In the genomic region with DNA sequence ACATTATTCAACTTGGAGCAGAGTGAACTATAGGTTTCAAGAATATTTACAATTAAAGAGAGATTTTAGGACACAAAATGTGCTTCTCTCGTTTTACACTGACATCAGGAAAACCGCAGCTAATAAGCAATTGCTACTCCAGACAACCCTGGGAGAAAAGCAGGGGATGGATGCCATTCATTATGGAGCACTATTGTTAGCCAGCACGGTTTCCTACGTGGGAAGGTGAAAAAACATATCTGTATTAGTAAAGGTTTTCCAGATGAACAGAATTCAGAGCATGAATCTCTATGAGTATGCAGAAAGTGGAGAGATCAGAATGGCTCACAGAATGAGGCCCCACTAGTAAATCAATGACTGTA, we compare ENCODE assay signal across 8 mouse cellular contexts.
DNase-seq lines count a peak whose midpoint lies in the region; ATAC-seq and TF ChIP-seq lines count a peak whose summit lies in the region.
"Not testable (repeated sequence)": the region's sequence is repeated elsewhere in the genome, so short reads cannot be mapped to it uniquely, and the experiment has no call there.

No protein-coding gene starts in this region.

- ATAC-seq in embryonic facial prominence, embryonic 14.5 days (ENCODE audit: low read depth), result 0 out of 2 replicates have a peak, but pooled peaks have one; percentile 20
- ATAC-seq in hindbrain, embryonic 14.5 days (ENCODE audit: low FRiP score), result peak; percentile 61
- not testable (repeated sequence) for ATAC-seq in liver, embryonic 15.5 days (ENCODE audit: insufficient read depth); stomach, embryonic 14.5 days (ENCODE audit: insufficient number of reproducible peaks, insufficient read depth, low FRiP score, low read depth)
- peak; percentile 57 for ATAC-seq in midbrain, embryonic 15.5 days (replicated peaks)

- H3K4me2 ChIP-seq in CH12.LX (ENCODE audit: insufficient read depth, low read depth, poor library complexity, severe bottlenecking), result peak overlapping the region; percentile 78; the same call in 1 of the 2 replicates
- peak overlapping the region; percentile 28; the same call in 1 of the 2 replicates for H3K4me2 ChIP-seq in embryonic facial prominence, embryonic 14.5 days (ENCODE audit: low read depth, low read length)
- peak overlapping the region; percentile 52 for H3K4me2 ChIP-seq in hindbrain, embryonic 14.5 days (replicated peaks)
- H3K4me2 ChIP-seq in liver, embryonic 15.5 days, result peak overlapping the region; percentile 66
- peak overlapping the region; percentile 53 for H3K4me2 ChIP-seq in midbrain, embryonic 15.5 days
- peak overlapping the region; percentile 28; the same call in 1 of the 2 replicates for H3K4me2 ChIP-seq in stomach, embryonic 14.5 days (replicated peaks; ENCODE audit: low read depth, low read length)

- in situ Hi-C loops in CH12.LX (cut with MboI; ENCODE audit: low pct_ligation_motif_present, low pct_unique_long_range_greater_than_20kb, low sequenced_read_pairs), result not testable (repeated sequence)

- not testable (repeated sequence) for H3K27me3 ChIP-seq in CH12.LX (replicated peaks); embryonic facial prominence, embryonic 14.5 days (replicated peaks; ENCODE audit: control insufficient read depth, insufficient read depth, low read length); heart, adult 2 months (ENCODE audit: control insufficient read depth, insufficient read depth, low read length); hindbrain, embryonic 14.5 days (ENCODE audit: control insufficient read depth, insufficient read depth, low read length); liver, embryonic 15.5 days; midbrain, embryonic 15.5 days (replicated peaks); stomach, embryonic 14.5 days (ENCODE audit: control insufficient read depth, insufficient read depth, low read length)

- H3K36me3 ChIP-seq in CH12.LX (replicated peaks in 1 of 2; ENCODE audit: control insufficient read depth in 1 of 2, insufficient read depth in 1 of 2, low read length in 1 of 2); embryonic facial prominence, embryonic 14.5 days (ENCODE audit: control insufficient read depth, insufficient read depth, low read length); heart, adult 2 months (ENCODE audit: control insufficient read depth, insufficient read depth, low read length); hindbrain, embryonic 14.5 days (replicated peaks; ENCODE audit: control insufficient read depth, insufficient read depth); liver, embryonic 15.5 days (replicated peaks); midbrain, embryonic 15.5 days (replicated peaks); stomach, embryonic 14.5 days (ENCODE audit: control insufficient read depth, insufficient read depth, low read length): not testable (repeated sequence)

- not testable (repeated sequence) for H3K79me2 ChIP-seq in CH12.LX (replicated peaks; ENCODE audit: control insufficient read depth, extremely low read depth, insufficient read depth, poor library complexity, severe bottlenecking); heart, adult 2 months (replicated peaks; ENCODE audit: control insufficient read depth, insufficient read depth, low read length)

- TF ChIP-seq POLR2A in CH12.LX (IDR thresholded peaks at IDR 0.05; ENCODE audit: low read depth, low read length); heart, adult 2 months (IDR thresholded peaks at IDR 0.05; ENCODE audit: insufficient read depth, low read depth, low read length): not testable (repeated sequence)

- TF ChIP-seq CTCF in CH12.LX (conservative IDR thresholded peaks at IDR 0.05 in 1 of 2, IDR thresholded peaks at IDR 0.05 in 1 of 2; ENCODE audit: low read depth in 2 of 2, low read length in 2 of 2); heart, adult 2 months (IDR thresholded peaks at IDR 0.05); layer of hippocampus, adult 2 months (conservative IDR thresholded peaks at IDR 0.05): not testable (repeated sequence)

- H3K9ac ChIP-seq in CH12.LX (ENCODE audit: insufficient read depth, low read depth), result peak overlapping the region; percentile 70
- H3K9ac ChIP-seq in embryonic facial prominence, embryonic 14.5 days (ENCODE audit: low read depth, low read length); heart, adult 2 months (ENCODE audit: low read depth, low read length); liver, embryonic 15.5 days; stomach, embryonic 14.5 days (replicated peaks; ENCODE audit: low read depth, low read length): not testable (repeated sequence)
- peak overlapping the region; percentile 58 for H3K9ac ChIP-seq in hindbrain, embryonic 14.5 days
- peak overlapping the region; percentile 40; the same call in 1 of the 2 replicates for H3K9ac ChIP-seq in midbrain, embryonic 15.5 days

- 37% methylated on average over 4 of the region's 4 CpGs for WGBS in embryonic facial prominence, embryonic 14.5 days
- 21% methylated on average over 4 of the region's 4 CpGs for WGBS in heart, adult 2 months
- WGBS in hindbrain, embryonic 14.5 days, result 17% methylated on average over 4 of the region's 4 CpGs
- 26% methylated on average over 4 of the region's 4 CpGs for WGBS in liver, embryonic 15.5 days (ENCODE audit: insufficient replicate concordance)
- 16% methylated on average over 4 of the region's 4 CpGs for WGBS in midbrain, embryonic 15.5 days
- whole genome bisulfite sequencing in stomach, embryonic 14.5 days, result 21% methylated on average over 4 of the region's 4 CpGs

- TF ChIP-seq RAD21 in CH12.LX (IDR thresholded peaks at IDR 0.05; ENCODE audit: low read depth, low read length), result not testable (repeated sequence)

- not testable (repeated sequence) for DNase-seq in CH12.LX (ENCODE audit: extremely low read depth); embryonic facial prominence, embryonic 14.5 days (ENCODE audit: low spot score); heart, adult 2 months; hindbrain, embryonic 14.5 days (ENCODE audit: low spot score); layer of hippocampus, adult 2 months (ENCODE audit: low spot score in 2 of 2)

- H3K4me3 ChIP-seq in CH12.LX (replicated peaks in 1 of 3; ENCODE audit: low read depth in 2 of 3, low read length in 2 of 3, poor library complexity in 1 of 3), result peak overlapping the region in 2 of 3 experiments; percentile 43 to 50
- H3K4me3 ChIP-seq in embryonic facial prominence, embryonic 14.5 days (ENCODE audit: low read depth, low read length), result peak overlapping the region; percentile 39
- peak overlapping the region; percentile 51 for H3K4me3 ChIP-seq in heart, adult 2 months
- peak overlapping the region; percentile 45 for H3K4me3 ChIP-seq in hindbrain, embryonic 14.5 days (replicated peaks; ENCODE audit: low read length)
- peak overlapping the region; percentile 60 for H3K4me3 ChIP-seq in layer of hippocampus, adult 2 months
- peak overlapping the region; percentile 60 for H3K4me3 ChIP-seq in liver, embryonic 15.5 days (replicated peaks)
- H3K4me3 ChIP-seq in midbrain, embryonic 15.5 days, result peak overlapping the region; percentile 51
- H3K4me3 ChIP-seq in stomach, embryonic 14.5 days (ENCODE audit: low read depth, low read length), result peak overlapping the region; percentile 33

- H3K4me1 ChIP-seq in CH12.LX (ENCODE audit: control insufficient read depth in 1 of 2, insufficient read depth in 2 of 2); embryonic facial prominence, embryonic 14.5 days (ENCODE audit: control insufficient read depth, insufficient read depth, low read length); heart, adult 2 months (ENCODE audit: control insufficient read depth, insufficient read depth, low read length); hindbrain, embryonic 14.5 days (replicated peaks; ENCODE audit: control insufficient read depth, insufficient read depth, low read length); liver, embryonic 15.5 days (replicated peaks); midbrain, embryonic 15.5 days; stomach, embryonic 14.5 days (ENCODE audit: control insufficient read depth, insufficient read depth, low read length): not testable (repeated sequence)

- not testable (repeated sequence) for H3K27ac ChIP-seq in CH12.LX (ENCODE audit: insufficient read depth, low read depth); embryonic facial prominence, embryonic 14.5 days (replicated peaks; ENCODE audit: low read depth, low read length); heart, adult 2 months; liver, embryonic 15.5 days (replicated peaks); stomach, embryonic 14.5 days (ENCODE audit: low read length)
- H3K27ac ChIP-seq in hindbrain, embryonic 14.5 days, result peak overlapping the region; percentile 68
- H3K27ac ChIP-seq in layer of hippocampus, adult 2 months, result peak overlapping the region; percentile 65; the same call in 1 of the 2 replicates
- H3K27ac ChIP-seq in midbrain, embryonic 15.5 days, result peak overlapping the region; percentile 79

- dilution Hi-C loops in CH12.LX (cut with MboI; ENCODE audit: extremely low pct_ligation_motif_present, extremely low pct_unique_long_range_greater_than_20kb, low sequenced_read_pairs), result not testable (repeated sequence)

- intact Hi-C loops in heart, adult 2 months (cut with DNase I), result loop anchor here (10.0 kb wide), 1 partner anchor 100 kb away; the partner anchor contains the start of gene Gm5141

- TF ChIP-seq EP300 in CH12.LX (IDR thresholded peaks at IDR 0.05; ENCODE audit: low read length); heart, adult 2 months (IDR thresholded peaks at IDR 0.05; ENCODE audit: insufficient read depth, low read depth, low read length): not testable (repeated sequence)

- H3K9me3 ChIP-seq in CH12.LX (replicated peaks; ENCODE audit: low read length); hindbrain, embryonic 14.5 days (ENCODE audit: control insufficient read depth, low read length); liver, embryonic 15.5 days (replicated peaks); midbrain, embryonic 15.5 days; stomach, embryonic 14.5 days (ENCODE audit: control insufficient read depth, low read depth, low read length): not testable (repeated sequence)
- H3K9me3 ChIP-seq in embryonic facial prominence, embryonic 14.5 days (ENCODE audit: control insufficient read depth, low read length), result peaks cover 20% of the 10 kb centered on the region

Comparison
In these comparisons a context has a peak if more than half of its experiments do, and no peak if none do; other contexts are left out.
1. H3K4me2 ChIP-seq: peak in every context shown above with its lines; median percentile 78 in CH12.LX; 66 in liver, embryonic 15.5 days; 53 in midbrain, embryonic 15.5 days; 52 in hindbrain, embryonic 14.5 days; 28 in embryonic facial prominence, embryonic 14.5 days; 28 in stomach, embryonic 14.5 days.